Mouse (Mus musculus) T-cell, adult 2 months (primary cell): ENCODE measurements around the gene Ugt2b5.
"Not testable (repeated sequence)": the region's sequence is repeated elsewhere in the genome, so short reads cannot be mapped to it uniquely, and the experiment has no call there.

Experiments used
- DNase-seq: peaks from one replicate; pipeline ENCODE4 v3.0.0; 2022; ENCODE audit warnings: low spot score

Gene Ugt2b5

GRCm38 (mm10) chr5:87140196-87140595 is at the start of gene Ugt2b5:
Gene Ugt2b5, minus strand, starts transcription at chr5:87140318.
- not testable (repeated sequence) for DNase-seq

DNA sequence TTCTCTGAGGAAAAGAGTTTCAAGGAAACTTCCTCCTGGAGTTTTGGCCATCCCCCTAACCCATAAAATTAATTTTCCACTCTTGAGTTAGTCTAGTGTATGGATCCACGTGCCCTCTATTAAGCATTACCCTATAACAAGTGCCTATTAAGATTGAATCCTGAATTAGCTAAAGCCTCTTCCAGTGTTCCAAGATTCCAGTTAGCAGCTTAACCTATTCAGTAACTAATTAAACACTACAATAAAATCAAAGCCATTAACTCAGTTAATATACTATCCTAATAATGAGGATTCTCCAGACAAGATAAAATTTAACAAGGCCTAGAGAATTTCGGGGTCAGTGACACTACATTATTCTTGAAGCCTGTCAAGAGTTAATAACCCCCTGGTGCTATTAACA is 35.7 kb upstream of the Ugt2b5 start:
- not testable (repeated sequence) for DNase-seq

DNA sequence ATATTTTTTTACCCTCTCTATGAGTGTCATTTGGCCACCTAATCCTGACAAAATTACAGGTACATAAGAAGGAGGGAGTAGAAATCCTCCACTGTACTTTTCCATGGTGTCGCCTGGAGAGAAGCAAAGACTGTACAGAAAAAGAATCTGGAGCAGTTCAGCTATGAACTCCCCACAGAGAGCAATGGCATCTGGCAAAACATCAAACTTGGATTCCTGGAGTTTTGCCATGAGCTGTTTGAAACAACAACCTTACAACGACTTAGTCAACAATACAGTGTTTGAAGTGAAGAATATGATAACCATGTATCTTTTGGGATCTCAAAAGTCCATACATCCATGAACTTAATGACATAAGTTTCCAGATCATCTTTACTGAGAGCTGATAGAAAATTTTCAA is 34.6 kb upstream of the Ugt2b5 start:
- no peak for DNase-seq

- DNase-seq = no peak
Observed at GRCm38 (mm10) chr5:87147741-87148454, 7.8 kb upstream of the Ugt2b5 start.

DNA sequence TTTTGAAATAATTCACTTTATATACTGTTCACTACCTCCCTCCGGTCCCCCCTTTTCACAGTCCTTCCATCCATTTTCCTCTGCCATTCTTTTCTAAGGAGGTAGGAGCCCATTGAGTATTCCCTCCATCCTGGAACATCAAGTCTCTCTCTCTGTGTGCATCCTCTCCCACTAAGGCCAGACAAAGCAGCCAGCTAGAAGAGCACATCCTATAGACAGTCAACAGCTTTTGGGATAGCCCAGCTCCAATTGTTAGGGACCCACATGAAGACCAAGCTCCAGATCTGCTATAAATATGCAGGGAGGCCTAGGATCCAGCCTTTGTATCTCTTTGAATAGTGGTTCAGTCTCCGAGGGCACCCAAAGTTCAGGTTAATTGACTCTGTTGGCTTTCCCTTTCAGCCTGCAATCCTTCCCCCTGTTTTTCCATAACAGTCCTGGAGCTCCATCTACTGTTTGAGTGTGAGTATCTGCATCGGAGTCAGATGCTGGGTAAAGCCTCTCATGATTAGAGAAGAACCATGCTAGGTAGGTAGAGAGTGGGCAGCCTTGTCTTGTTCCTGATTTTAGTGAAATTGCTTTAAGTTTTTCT is 2.8 kb upstream of the Ugt2b5 start:
- DNase-seq = no peak

- not testable (repeated sequence) for DNase-seq
Observed at GRCm38 (mm10) chr5:87103697-87104096, 36.4 kb downstream of the Ugt2b5 start.

- no peak for DNase-seq
Observed at GRCm38 (mm10) chr5:87092346-87093027, 47.6 kb downstream of the Ugt2b5 start, which contains the start of gene Ugt2b36. Gene Ugt2b36, minus strand, starts transcription at chr5:87092555.

GRCm38 (mm10) chr5:87091111-87091510 is 49.0 kb downstream of the Ugt2b5 start:
- DNase-seq = no peak

- no peak for DNase-seq
Observed at GRCm38 (mm10) chr5:87089264-87089663, 50.9 kb downstream of the Ugt2b5 start.

GRCm38 (mm10) chr5:87086269-87086668 is 53.8 kb downstream of the Ugt2b5 start:
- DNase-seq = no peak
